Mouse (Mus musculus) gastrocnemius, adult 8-10 months (tissue): Measurements from ENCODE around the gene Bola1. TPM values are rescaled to one million over a fixed set of nuclear protein-coding genes. Genes with fewer than 3 reads are reported as not detected.

Experiments
- DNase-seq, 2 experiments: peaks; one replicate each; pipeline ENCODE4 v3.0.0; 2022; ENCODE audit warnings: low spot score in 2 of 2
- microRNA-seq: library from miRNA; unstranded; fragments of <30 nt; microRNA quantifications from one replicate; pipeline ENCODE4 v1.2.0, GENCODE M21; 2022
- total RNA-seq, 4 experiments: library from RNA; stranded (reverse); gene quantifications; 2 replicates each; pipeline ENCODE4 v1.2.4; 2022

Bola1 gene
- total RNA-seq, 4 experiments from 2014 or later: 21.8 to 30.6 (median 25.6) TPM

DNA sequence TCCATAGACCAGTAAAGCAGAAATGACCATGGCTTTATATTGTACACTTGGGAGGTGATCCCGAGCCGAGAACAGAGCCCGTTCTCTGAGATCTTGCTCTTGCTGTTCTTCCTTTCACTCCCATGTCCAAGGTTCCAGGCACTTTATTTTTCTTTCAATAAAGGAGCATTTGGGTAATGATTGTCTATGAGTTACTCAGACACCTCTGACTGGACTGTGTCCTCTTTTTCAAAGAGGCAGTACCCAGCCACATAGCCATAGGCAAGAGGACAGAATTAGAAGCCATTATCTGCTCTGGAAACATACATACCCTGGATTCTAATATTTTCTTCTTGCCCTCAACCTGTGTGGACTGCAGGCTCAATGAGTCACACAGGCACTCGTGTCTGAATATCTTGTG is 59.7 kb downstream of the Bola1 start:
- no peak for DNase-seq

GRCm38 (mm10) chr3:96155501-96155900 is 64.0 kb downstream of the Bola1 start:
- no peak for DNase-seq

DNA sequence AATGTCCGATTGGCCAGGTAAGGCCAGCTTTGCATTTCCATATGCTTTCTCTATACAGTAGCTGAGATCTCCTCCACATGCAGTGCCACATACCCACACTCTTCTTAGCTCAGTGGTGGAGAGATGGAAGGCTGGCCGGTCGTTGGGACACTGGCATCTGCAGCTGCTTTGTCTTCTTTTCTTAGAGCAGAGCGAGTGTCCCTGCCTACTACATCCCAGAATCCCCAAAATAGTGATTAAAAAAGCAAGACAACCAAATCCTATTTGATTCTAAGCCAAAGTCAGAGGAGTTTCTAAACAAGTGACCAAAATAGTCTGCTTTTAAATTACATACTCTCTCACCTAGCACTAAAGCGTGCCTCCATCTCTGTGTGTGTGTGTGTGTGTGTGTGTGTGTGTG is 66.9 kb downstream of the Bola1 start:
- no peak for DNase-seq

- no peak for DNase-seq
Observed at GRCm38 (mm10) chr3:96151836-96152235, 67.7 kb downstream of the Bola1 start.

DNA sequence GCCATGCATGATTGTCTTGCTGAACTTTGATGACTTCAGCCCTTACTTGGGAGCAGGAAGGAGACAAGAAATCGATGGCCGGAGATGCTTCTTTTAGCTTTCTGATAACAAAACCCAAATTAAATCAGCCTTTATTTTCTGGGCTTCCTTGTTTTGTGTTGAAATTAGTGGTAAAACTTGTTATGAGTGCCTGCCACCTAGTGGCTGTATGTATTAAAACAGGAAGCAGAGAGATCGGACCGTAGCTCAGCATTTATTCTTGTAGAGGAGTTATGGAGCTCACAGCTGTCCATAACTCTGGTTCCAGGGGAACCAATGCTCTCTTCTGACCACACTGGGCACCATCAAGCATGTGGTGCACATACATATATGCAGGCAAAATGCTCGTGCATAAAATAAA is 71.6 kb downstream of the Bola1 start:
- no peak for DNase-seq

Small RNAs within 50 kb of the gene (microRNA-seq; reads per million reads assigned to microRNA genes)
- not detected for gene Gm44492
- gene Gm47311: not detected
- gene Gm47313: not detected

Other genes with a start within 250 kb of the Bola1 start
- gene Plekho1, start 223.7 kb downstream of the Bola1 start, total RNA-seq: 10 to 100 TPM; 11.3 to 16.5 (median 12.9) TPM
- gene Vps45, start 161.2 kb downstream of the Bola1 start, total RNA-seq: 10 to 100 TPM; 11.3 to 16.8 (median 16.2) TPM
- 10 to 100 TPM; 61.8 to 77.4 (median 75.8) TPM for gene Otud7b, start 115.2 kb downstream of the Bola1 start, total RNA-seq
- gene Mtmr11, start 57.7 kb downstream of the Bola1 start, total RNA-seq: 1 to 10 TPM in 3 of 4 experiments, under 1 TPM in 1; 0.68 to 2.1 (median 1.3) TPM
- 10 to 100 TPM in 3 of 4 experiments, 1 to 10 TPM in 1; 9.9 to 12.9 (median 11.6) TPM for gene Sf3b4, start 47.4 kb downstream of the Bola1 start, total RNA-seq
- gene Sv2a, start 38.6 kb downstream of the Bola1 start, total RNA-seq: under 1 TPM; 0.16 to 0.34 (median 0.23) TPM
- 1 to 10 TPM in 2 of 4 experiments, under 1 TPM in 1, not detected in 1; 0.65 to 2.3 (median 1.3) TPM for gene Hist2h2ab, start 156 bp upstream of the Bola1 start, total RNA-seq
- 10 to 100 TPM in 2 of 4 experiments, 1 to 10 TPM in 2; 4.4 to 13.7 (median 9.9) TPM for gene Hist2h2ac, start 1.2 kb upstream of the Bola1 start, total RNA-seq
- gene Hist2h2be, start 1.4 kb upstream of the Bola1 start, total RNA-seq: 1 to 10 TPM; 4.3 to 5.9 (median 5.2) TPM
- gene Hist2h3c2, start 19.4 kb upstream of the Bola1 start, total RNA-seq: 1 to 10 TPM; 2.6 to 7.1 (median 4.9) TPM
- 100 to 1,000 TPM; 141 to 187 (median 153) TPM for gene Hist2h2aa2, start 20.6 kb upstream of the Bola1 start, total RNA-seq
- 1 to 10 TPM in 3 of 4 experiments, not detected in 1; 2.7 to 5.0 (median 4.8) TPM for gene Hist2h2aa1, start 25.8 kb upstream of the Bola1 start, total RNA-seq
- not detected for gene Hist2h3c1, start 27.0 kb upstream of the Bola1 start, total RNA-seq
- 1 to 10 TPM; 5.6 to 8.2 (median 6.8) TPM for gene Hist2h4, start 43.6 kb upstream of the Bola1 start, total RNA-seq
- 10 to 100 TPM; 19.4 to 22.9 (median 20.8) TPM for gene Hist2h3b, start 48.9 kb upstream of the Bola1 start, total RNA-seq
- gene Hist2h2bb, start 50.0 kb upstream of the Bola1 start, total RNA-seq: 10 to 100 TPM; 18.8 to 38.2 (median 24.3) TPM
- under 1 TPM in 1 of 4 experiments, not detected in 3; 0.70 TPM for gene Fcgr1, start 74.3 kb upstream of the Bola1 start, total RNA-seq
- not detected for gene BC107364, start 232.6 kb upstream of the Bola1 start, total RNA-seq